Mouse (Mus musculus): ENCODE measurements around the gene Ryk. TPM values are rescaled to one million over a fixed set of nuclear protein-coding genes. Genes with fewer than 3 reads are reported as not detected.
"Not testable (repeated sequence)": the region's sequence is repeated elsewhere in the genome, so short reads cannot be mapped to it uniquely, and the experiment has no call there.

Ryk gene
- total RNA-seq, 2 experiments from 2014 or later = 39.4 to 41.8 TPM

DNA sequence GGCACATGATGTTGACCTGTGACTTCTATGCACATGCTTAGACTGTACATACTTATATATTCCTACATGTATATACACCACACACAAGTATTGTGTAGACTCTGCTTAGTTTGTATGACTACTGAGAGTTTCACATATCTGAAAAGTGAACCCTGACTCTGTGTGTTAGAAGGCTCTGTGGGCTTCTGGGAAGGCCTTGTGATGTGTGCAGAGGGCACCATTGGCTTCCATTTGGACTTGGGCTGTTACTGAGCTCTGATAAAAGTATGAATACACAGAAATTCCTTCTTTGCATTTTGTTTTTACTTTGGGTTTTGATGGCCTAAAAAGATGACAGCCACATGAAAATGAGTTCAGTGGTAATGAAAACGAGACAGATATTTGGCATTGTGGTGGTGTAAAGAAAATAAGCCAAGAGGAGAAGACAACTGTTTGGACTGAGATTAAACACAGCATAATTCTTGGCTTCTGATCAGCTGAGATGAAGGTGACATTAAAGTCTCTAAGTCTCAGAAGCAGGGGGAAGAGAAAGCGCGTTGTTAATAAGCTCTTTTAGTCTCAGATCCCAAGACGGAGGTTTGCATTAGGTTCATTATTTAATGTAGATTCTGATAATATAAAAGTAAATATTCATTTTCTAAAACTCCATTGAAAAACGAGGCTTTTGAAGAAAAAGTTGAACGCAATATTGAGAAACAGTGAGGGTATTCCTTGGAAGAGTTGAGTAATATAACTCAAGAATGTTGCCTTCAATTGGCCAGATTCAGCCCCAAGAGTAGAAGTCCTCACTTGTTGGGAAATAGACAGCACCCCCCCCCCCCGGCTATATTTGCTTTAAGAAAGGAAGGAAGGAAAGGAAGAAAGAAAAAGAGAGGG lies 58.0 kb downstream of the Ryk start:
- intact Hi-C loops (cut with DNase I) = no loop called here
- no peak for DNase-seq (ENCODE audit: low spot score)

DNA sequence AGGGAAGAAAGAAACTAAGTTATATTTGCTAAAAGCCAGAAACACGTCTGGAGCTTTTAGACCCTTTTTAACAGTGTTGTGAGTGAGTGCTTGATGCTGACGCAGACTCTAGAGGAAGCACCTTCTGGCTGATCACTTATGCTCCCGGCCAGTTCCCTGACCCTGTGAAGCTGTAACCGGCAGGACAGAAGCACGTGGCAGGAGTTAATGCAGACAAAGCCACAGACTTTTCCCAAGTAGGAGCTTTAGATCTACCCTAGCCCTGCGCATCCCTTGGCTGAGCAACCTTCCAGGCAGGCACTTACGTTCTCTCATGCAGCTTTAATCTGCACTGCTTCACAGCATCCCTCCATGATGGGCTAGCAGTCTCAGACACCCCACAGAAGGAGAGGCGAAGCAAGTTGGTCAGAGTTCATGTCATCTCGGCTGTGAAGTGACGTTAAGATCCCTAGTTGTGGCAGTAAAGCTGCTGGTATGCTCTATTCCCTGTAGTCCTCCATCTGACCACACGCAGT lies 58.7 kb downstream of the Ryk start:
- no peak for DNase-seq (ENCODE audit: low spot score)
- intact Hi-C loops (cut with DNase I) = no loop called here

GRCm38 (mm10) chr9:102899916-102900315 lies 65.2 kb downstream of the Ryk start:
- intact Hi-C loops (cut with DNase I) = no loop called here
- no peak for DNase-seq (ENCODE audit: low spot score)

GRCm38 (mm10) chr9:102902308-102902707 lies 67.6 kb downstream of the Ryk start:
- intact Hi-C loops (cut with DNase I) = no loop called here
- DNase-seq (ENCODE audit: low spot score) = no peak

- DNase-seq (ENCODE audit: low spot score) = no peak
- intact Hi-C loops (cut with DNase I) = no loop called here
These were observed 70.2 kb downstream of the Ryk start for GRCm38 (mm10) chr9:102904952-102905351.

DNA sequence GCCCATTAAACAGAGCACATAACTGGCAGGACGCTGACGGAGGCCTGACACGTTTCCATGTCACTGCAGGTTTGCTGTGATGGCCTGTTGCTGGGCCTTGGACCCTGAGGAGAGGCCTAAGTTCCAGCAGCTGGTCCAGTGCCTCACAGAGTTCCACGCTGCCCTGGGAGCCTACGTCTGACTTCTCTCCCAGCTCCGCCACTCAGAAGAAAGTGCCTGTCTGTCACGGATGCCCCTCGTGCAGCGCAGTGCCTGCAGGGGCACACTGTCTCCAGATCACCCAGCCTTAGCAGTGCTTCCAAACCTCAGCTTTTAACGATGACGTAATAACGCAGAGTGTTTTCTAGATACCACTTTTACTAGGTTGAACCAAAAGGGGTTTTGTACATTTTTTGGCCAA lies 72.1 kb downstream of the Ryk start:
- DNase-seq (ENCODE audit: low spot score) = no peak
- intact Hi-C loops (cut with DNase I) = no loop called here

DNA sequence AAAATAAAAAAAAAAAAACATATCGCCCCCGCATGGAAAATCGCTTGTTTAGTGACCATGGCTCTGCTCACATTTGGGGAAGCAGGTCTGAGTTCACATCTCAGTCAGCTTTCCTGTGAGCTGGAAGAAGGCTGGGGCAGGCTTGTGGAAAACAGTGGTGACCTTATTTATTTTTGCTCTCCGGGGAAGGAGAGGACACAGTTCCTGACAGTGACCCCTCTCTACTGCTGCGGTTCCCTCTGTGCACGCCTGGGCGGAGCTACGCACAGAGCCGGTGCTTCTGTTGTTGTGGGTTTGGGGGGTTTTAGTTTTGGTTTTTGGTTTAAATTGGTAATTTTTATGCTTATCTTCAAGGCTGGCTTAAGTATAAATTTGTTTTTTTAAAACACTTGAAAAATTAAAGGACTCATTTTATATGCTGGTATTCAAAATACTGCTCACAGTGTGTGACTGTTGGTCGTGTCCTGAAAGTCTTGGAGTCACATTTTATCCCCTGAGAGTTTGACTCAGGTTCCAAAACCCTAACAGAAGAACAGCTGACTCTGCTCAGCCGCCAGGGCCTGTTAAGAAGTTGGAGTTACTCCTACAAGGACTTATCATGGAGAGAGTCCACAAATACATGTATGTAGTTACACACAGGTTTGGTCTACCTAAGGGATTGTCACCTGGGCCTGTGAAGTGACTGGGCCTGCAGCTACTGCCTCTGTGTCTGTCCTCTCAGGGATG lies 73.0 kb downstream of the Ryk start:
- intact Hi-C loops (cut with DNase I) = no loop called here
- DNase-seq (ENCODE audit: low spot score) = no peak

DNA sequence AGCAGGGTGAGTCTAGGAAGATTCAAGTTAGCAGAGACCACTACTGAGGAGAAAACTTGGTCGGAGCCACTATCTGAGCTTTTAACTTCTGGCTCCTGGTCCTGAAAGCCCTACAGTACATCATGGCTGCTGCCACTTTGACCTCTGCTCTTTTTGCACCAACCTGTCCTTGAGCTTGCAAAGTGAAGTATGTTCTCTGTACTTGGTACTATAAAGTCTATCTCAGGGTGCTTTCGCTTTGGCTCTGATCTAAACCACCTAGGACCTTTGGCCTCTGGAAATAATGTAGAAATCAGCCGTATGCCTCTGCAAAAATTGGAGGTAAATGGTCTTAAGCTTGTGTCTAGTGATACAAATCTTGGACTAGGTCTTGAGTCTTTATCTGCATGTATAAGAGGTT lies 76.8 kb downstream of the Ryk start:
- intact Hi-C loops (cut with DNase I) = no loop called here

GRCm38 (mm10) chr9:102912516-102913035 lies 77.9 kb downstream of the Ryk start:
- no peak for DNase-seq (ENCODE audit: low spot score)
- intact Hi-C loops (cut with DNase I) = no loop called here

More for the DNA sequence above, 76.8 kb downstream of the Ryk start:
- no peak for DNase-seq (ENCODE audit: low spot score)

GRCm38 (mm10) chr9:102913597-102913996 lies 78.9 kb downstream of the Ryk start:
- intact Hi-C loops (cut with DNase I); DNase-seq (ENCODE audit: low spot score): not testable (repeated sequence)

GRCm38 (mm10) chr9:102914583-102914982 lies 79.9 kb downstream of the Ryk start:
- no peak for DNase-seq (ENCODE audit: low spot score)
- intact Hi-C loops (cut with DNase I) = no loop called here

DNA sequence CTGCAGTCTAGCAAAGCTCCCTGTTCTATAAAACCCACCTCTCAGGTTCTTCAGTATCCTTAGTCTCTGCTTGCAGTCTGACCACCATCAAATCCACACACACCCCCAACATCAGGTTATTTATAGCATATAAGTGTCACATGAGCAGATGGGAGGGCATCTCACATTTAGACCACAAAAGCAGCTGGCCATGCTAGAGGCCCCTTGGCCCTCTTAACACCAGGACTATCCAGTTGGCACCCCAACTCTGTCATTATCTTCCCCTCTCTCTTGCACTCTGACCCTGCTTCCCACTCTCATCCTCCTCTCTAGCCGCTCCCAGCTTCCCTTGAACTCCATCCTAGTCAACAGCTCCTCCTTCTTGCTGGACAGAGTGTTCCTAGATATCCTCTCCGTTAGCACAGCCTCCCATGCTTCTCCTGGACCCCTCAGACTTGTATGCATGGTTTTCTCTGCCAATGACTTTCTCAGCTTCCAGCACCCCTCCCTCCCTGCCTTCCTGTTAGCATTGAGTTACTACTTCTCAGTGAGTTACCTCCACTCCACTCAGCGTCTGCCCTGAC lies 80.7 kb downstream of the Ryk start:
- intact Hi-C loops (cut with DNase I) = loop anchor here (5.0 kb wide), 1 partner anchor 162 kb away; no protein-coding TSS in a partner anchor

GRCm38 (mm10) chr9:102916076-102916475 lies 81.4 kb downstream of the Ryk start:
- DNase-seq (ENCODE audit: low spot score) = no peak
- intact Hi-C loops (cut with DNase I) = loop anchor here (5.0 kb wide), 1 partner anchor 161 kb away; no protein-coding TSS in a partner anchor

More for the DNA sequence above, 80.7 kb downstream of the Ryk start:
- DNase-seq (ENCODE audit: low spot score) = no peak

GRCm38 (mm10) chr9:102917532-102918129 lies 82.9 kb downstream of the Ryk start:
- no peak for DNase-seq (ENCODE audit: low spot score)

DNA sequence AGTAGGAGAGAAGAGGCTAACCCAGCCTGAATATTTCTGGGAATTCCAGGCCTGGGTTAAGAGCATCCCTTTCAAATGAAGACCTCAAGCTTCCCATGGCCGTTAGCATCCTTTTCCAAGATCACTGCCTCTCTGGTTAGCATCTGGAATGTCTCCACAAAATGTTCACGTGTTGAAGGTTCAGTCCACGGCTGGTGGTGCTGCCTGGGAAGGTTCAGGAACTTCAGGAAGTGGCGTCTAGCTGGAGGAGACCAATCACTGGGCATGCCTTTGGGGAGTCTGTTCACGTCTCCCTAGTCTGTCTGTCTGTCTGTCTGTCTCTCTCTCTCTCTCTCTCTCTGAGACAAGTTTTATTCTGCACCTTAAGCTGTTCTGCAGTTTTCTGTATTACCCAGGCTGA lies 84.8 kb downstream of the Ryk start:
- intact Hi-C loops (cut with DNase I) = loop anchor here (5.0 kb wide), 1 partner anchor 158 kb away; no protein-coding TSS in a partner anchor
- DNase-seq (ENCODE audit: low spot score) = no peak

More at GRCm38 (mm10) chr9:102917532-102918129, 82.9 kb downstream of the Ryk start:
- intact Hi-C loops (cut with DNase I) = loop anchor here (5.0 kb wide), 1 partner anchor 160 kb away; no protein-coding TSS in a partner anchor

DNA sequence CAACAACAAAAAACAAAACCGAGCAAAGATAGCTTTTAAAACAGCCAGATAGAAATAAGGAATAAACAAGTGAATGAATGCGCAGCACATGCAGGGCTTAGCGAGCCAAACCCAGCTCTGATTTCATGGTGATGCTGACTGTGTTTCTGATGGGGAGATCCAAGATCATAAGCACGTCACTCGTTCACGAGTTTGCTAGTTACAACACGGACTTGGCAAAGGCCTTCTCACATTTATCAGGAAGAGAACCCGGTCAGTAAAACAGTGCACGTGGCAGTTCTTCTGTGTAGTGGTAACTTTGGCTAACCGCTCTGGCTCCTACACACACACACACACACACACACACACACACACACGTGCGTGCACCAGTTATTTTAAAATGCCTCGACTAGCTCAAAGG lies 87.1 kb downstream of the Ryk start:
- intact Hi-C loops (cut with DNase I) = no loop called here
- DNase-seq (ENCODE audit: low spot score) = no peak

GRCm38 (mm10) chr9:102922866-102923434 lies 88.2 kb downstream of the Ryk start:
- DNase-seq (ENCODE audit: low spot score) = no peak
- intact Hi-C loops (cut with DNase I) = no loop called here

GRCm38 (mm10) chr9:102923836-102924235 lies 89.1 kb downstream of the Ryk start:
- intact Hi-C loops (cut with DNase I) = no loop called here

DNA sequence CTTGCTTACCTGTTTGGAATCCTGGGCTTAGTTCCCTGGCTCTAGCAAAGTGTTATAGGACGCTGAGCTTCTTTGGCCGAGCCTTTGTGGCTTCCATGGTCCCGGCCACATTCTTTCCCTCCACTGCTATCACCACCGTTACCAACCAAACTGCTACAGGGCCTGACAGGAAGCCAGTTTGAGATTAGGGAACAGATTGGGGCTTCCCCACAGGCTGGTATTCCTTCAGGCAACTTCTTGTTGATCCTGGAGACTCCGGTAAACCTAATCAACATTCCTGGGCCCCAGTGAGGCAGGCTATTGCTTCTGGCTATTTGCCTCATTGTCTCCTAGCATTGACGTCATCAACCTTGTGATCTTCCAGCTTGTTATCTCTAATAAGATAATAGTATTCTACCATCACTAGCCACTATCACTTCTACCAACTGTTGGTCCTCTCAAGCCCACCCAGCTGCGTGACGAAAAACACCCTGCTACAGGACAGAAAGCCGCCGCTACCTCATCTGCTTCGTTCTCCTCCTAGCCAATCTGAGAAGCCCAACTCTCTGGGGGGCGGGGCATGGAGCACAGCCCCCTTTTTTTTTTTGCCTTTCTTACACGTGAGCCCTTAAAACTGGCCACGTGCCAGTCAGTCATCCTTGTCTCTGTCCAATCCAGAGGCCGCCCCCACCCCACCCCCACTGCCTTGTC lies 90.1 kb downstream of the Ryk start:
- intact Hi-C loops (cut with DNase I) = no loop called here
- no peak for DNase-seq (ENCODE audit: low spot score)

More at GRCm38 (mm10) chr9:102923836-102924235, 89.1 kb downstream of the Ryk start:
- DNase-seq (ENCODE audit: low spot score) = no peak
